Mouse (Mus musculus) liver (tissue): ENCODE results near the gene Fabp7.
A peak's percentile ranks its signal among the peaks of the same experiment; 100 is the strongest.

Experiments
- DNase-seq: peaks from one replicate; pipeline ENCODE4 v3.0.0-alpha.2; 2020; ENCODE audit warnings: mixed read lengths

Fabp7 gene

GRCm38 (mm10) chr10:57807754-57808153, 23.1 kb downstream of the Fabp7 start:
- peak; percentile 71 for DNase-seq

- no peak for DNase-seq
Measured at GRCm38 (mm10) chr10:57812161-57812856, 27.6 kb downstream of the Fabp7 start.

- no peak for DNase-seq
Measured at GRCm38 (mm10) chr10:57814295-57814694, 29.6 kb downstream of the Fabp7 start.

- no peak for DNase-seq
Measured at GRCm38 (mm10) chr10:57815869-57816268, 31.2 kb downstream of the Fabp7 start.

GRCm38 (mm10) chr10:57819209-57819608, 34.5 kb downstream of the Fabp7 start:
- no peak for DNase-seq

GRCm38 (mm10) chr10:57822473-57822872, 37.8 kb downstream of the Fabp7 start:
- no peak for DNase-seq

GRCm38 (mm10) chr10:57828649-57829048, 44.0 kb downstream of the Fabp7 start:
- no peak for DNase-seq

- no peak for DNase-seq
Measured at GRCm38 (mm10) chr10:57829621-57830020, 44.9 kb downstream of the Fabp7 start.

GRCm38 (mm10) chr10:57835094-57835493, 50.4 kb downstream of the Fabp7 start:
- DNase-seq = no peak

- DNase-seq = no peak
Measured at GRCm38 (mm10) chr10:57835982-57836381, 51.3 kb downstream of the Fabp7 start.
